Mouse (Mus musculus) hindbrain, embryonic 15.5 days (tissue): Measurements from ENCODE around the gene 1810009A15Rik. TPM values are rescaled to one million over a fixed set of nuclear protein-coding genes. Genes with fewer than 3 reads are reported as not detected.

Experiments
- ATAC-seq: fragments of 200-750 bp; cut with Nextera tagmentation; 2 replicates; pipeline ENCODE4 v1.8.0; 2017; ENCODE audit warnings: low read depth, moderate number of reproducible peaks, moderate TSS enrichment; ENCODE audit not compliant: low FRiP score
- H3K27ac ChIP-seq: fragments of 300-500 bp; sonication (generic); replicated peaks from 2 replicates; pipeline ENCODE4 v1.5.1; 2015; ENCODE audit warnings: mild to moderate bottlenecking, inconsistent platforms
- H3K27me3 ChIP-seq: fragments of 300-500 bp; sonication (generic); 2 replicates; pipeline ENCODE4 v1.6.1; 2015; ENCODE audit warnings: control low read depth, inconsistent platforms
- H3K36me3 ChIP-seq: fragments of 300-500 bp; sonication (generic); 2 replicates; pipeline ENCODE4 v1.6.1; 2015; ENCODE audit warnings: control low read depth, inconsistent platforms
- H3K4me1 ChIP-seq: fragments of 300-500 bp; sonication (generic); replicated peaks from 2 replicates; pipeline ENCODE4 v1.6.1; 2015; ENCODE audit warnings: control low read depth, inconsistent platforms
- H3K4me2 ChIP-seq: fragments of 300-500 bp; sonication (generic); 2 replicates; pipeline ENCODE4 v1.6.1; 2015; ENCODE audit warnings: moderate library complexity, mild to moderate bottlenecking, inconsistent platforms
- H3K4me3 ChIP-seq: fragments of 300-500 bp; sonication (generic); 2 replicates; pipeline ENCODE4 v1.5.1; 2015; ENCODE audit warnings: mild to moderate bottlenecking, inconsistent platforms
- H3K9ac ChIP-seq: fragments of 300-500 bp; sonication (generic); 2 replicates; pipeline ENCODE4 v1.6.1; 2015; ENCODE audit warnings: inconsistent platforms
- H3K9me3 ChIP-seq: fragments of 300-500 bp; sonication (generic); 2 replicates; pipeline ENCODE4 v1.6.1; 2016; ENCODE audit warnings: control low read depth, inconsistent platforms
- WGBS: fragments of 180-500 bp; shearing (Covaris S2); methylation state at CpG from one replicate; pipeline ENCODE4 v1.1.7; 2015; 5-methylcytosine and 5-hydroxymethylcytosine counted together
- polyA plus RNA-seq: library from polyadenylated mRNA; unstranded; fragments of >200 nt; fragmentation: Nextera tagmentation; extraction: Ambion mirVana; gene quantifications from 2 replicates; pipeline ENCODE4 v1.2.1, GENCODE M21; 2015

1810009A15Rik gene
- polyA plus RNA-seq, 1 experiment from 2014 or later, result 45.3 TPM

- H3K36me3 ChIP-seq, result peaks cover 58% of the 10 kb centered on the region
- no peaks in the 10 kb centered on the region for H3K27me3 ChIP-seq
- H3K4me2 ChIP-seq, result no peak overlapping the region
- no peak overlapping the region for H3K9ac ChIP-seq
- H3K27ac ChIP-seq, result no peak overlapping the region
- no peak overlapping the region for H3K4me3 ChIP-seq
- no peak for ATAC-seq
- H3K4me1 ChIP-seq, result peaks cover 11% of the 10 kb centered on the region
- H3K9me3 ChIP-seq, result no peaks in the 10 kb centered on the region
- 96% methylated on average over 5 of the region's 5 CpGs for WGBS
These were observed 14.8 kb downstream of the 1810009A15Rik start for GRCm38 (mm10) chr19:8903412-8903811.

- no peaks in the 10 kb centered on the region for H3K9me3 ChIP-seq
- no peaks in the 10 kb centered on the region for H3K27me3 ChIP-seq
- H3K9ac ChIP-seq, result no peak overlapping the region
- no peak for ATAC-seq
- H3K27ac ChIP-seq, result no peak overlapping the region
- no peak overlapping the region for H3K4me3 ChIP-seq
- no peaks in the 10 kb centered on the region for H3K4me1 ChIP-seq
- peaks cover 92% of the 10 kb centered on the region for H3K36me3 ChIP-seq
- WGBS, result 90% methylated on average over 6 of the region's 6 CpGs
- no peak overlapping the region for H3K4me2 ChIP-seq
These were observed 19.9 kb downstream of the 1810009A15Rik start for GRCm38 (mm10) chr19:8908531-8908930.

DNA sequence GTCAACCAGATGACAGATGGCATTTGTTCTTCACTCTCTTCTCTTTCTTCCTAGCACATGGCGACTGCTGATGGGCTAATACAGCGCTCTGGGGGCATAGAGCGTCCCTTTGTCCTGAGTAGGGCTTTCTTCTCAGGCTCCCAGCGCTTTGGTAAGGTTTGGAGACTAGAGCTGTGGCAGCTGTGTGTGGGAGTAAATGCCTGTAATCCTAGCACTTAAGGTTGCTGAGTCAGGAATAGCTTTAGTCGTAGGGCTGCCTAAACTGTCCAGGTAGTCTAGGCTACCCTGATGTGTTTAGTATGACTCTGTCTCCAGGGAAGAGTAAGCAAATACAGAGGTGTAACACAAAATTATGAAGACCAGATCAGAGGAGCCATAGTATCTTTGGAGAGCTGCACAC, 23.2 kb downstream of the 1810009A15Rik start:
- Histone ChIP-seq H3K27ac (no peak overlapping the region), H3K4me2 (no peak overlapping the region), H3K9ac (no peak overlapping the region), H3K4me1 (no peaks in the 10 kb centered on the region), H3K27me3 (no peaks in the 10 kb centered on the region), H3K4me3 (no peak overlapping the region), H3K36me3 (peaks cover 99% of the 10 kb centered on the region), H3K9me3 (no peaks in the 10 kb centered on the region)
- no peak for ATAC-seq
- 94% methylated on average over 5 of the region's 5 CpGs for WGBS

DNA sequence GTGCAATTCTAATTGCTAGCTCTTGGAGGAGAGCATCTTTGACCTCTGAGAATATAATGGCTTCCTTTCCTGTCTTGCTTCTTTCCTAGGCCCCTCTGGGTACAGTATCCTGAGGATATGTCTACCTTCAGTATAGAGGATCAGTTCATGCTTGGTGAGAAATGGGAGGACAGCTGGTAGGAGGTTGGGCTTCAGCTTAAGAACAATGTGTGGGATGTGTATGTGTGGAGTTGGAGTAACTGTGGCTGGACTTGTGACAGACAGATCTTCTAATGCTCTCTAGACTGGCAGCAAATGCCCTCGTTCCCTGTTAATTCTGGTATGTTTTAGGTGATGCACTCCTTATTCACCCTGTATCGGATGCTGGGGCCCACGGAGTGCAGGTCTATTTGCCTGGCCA, 25.6 kb downstream of the 1810009A15Rik start:
- H3K9me3 ChIP-seq, result no peaks in the 10 kb centered on the region
- no peaks in the 10 kb centered on the region for H3K4me1 ChIP-seq
- 97% methylated on average over 3 of the region's 3 CpGs for WGBS

DNA sequence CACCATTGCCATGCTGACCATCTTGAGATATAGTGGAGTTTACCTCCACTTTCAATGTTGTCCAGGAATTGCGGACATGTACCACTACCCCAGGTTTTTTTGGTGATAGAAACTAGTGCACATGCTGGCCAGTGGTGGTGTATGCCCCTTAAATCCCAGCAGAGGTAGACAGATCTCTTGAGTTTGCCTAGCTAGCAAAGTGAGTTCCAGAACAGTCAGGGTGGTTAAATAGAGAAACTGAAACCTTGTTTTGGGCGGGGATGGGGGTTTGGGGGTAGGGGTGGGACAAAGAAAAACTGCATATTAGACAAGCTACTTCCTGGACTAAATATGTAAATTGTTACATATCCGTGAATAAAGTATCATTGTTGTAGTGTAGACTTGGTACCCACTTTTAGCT, 30.3 kb downstream of the 1810009A15Rik start:
- Histone ChIP-seq H3K4me1 (peaks cover 21% of the 10 kb centered on the region), H3K4me2 (no peak overlapping the region), H3K4me3 (no peak overlapping the region), H3K9me3 (no peaks in the 10 kb centered on the region), H3K9ac (no peak overlapping the region), H3K27me3 (no peaks in the 10 kb centered on the region), H3K27ac (no peak overlapping the region), H3K36me3 (peaks cover 30% of the 10 kb centered on the region)
- 96% methylated on average over 3 of the region's 3 CpGs for WGBS
- no peak for ATAC-seq

More for the DNA sequence above, 25.6 kb downstream of the 1810009A15Rik start:
- no peaks in the 10 kb centered on the region for H3K27me3 ChIP-seq
- H3K9ac ChIP-seq, result no peak overlapping the region
- H3K27ac ChIP-seq, result no peak overlapping the region
- no peak overlapping the region for H3K4me2 ChIP-seq
- H3K4me3 ChIP-seq, result no peak overlapping the region
- peaks cover 78% of the 10 kb centered on the region for H3K36me3 ChIP-seq
- ATAC-seq, result no peak

- peak overlapping the region; percentile 82 for H3K9ac ChIP-seq
- no peaks in the 10 kb centered on the region for H3K27me3 ChIP-seq
- H3K9me3 ChIP-seq, result no peaks in the 10 kb centered on the region
- H3K4me3 ChIP-seq, result peak overlapping the region; percentile 99
- H3K36me3 ChIP-seq, result peaks cover 24% of the 10 kb centered on the region
- ATAC-seq, result no peak
- peaks cover 21% of the 10 kb centered on the region for H3K4me1 ChIP-seq
- peak overlapping the region; percentile 83 for H3K4me2 ChIP-seq
- H3K27ac ChIP-seq, result peak overlapping the region; percentile 93
- WGBS, result 75% methylated on average over 6 of the region's 6 CpGs
These were observed 31.0 kb downstream of the 1810009A15Rik start for GRCm38 (mm10) chr19:8919684-8920072.

DNA sequence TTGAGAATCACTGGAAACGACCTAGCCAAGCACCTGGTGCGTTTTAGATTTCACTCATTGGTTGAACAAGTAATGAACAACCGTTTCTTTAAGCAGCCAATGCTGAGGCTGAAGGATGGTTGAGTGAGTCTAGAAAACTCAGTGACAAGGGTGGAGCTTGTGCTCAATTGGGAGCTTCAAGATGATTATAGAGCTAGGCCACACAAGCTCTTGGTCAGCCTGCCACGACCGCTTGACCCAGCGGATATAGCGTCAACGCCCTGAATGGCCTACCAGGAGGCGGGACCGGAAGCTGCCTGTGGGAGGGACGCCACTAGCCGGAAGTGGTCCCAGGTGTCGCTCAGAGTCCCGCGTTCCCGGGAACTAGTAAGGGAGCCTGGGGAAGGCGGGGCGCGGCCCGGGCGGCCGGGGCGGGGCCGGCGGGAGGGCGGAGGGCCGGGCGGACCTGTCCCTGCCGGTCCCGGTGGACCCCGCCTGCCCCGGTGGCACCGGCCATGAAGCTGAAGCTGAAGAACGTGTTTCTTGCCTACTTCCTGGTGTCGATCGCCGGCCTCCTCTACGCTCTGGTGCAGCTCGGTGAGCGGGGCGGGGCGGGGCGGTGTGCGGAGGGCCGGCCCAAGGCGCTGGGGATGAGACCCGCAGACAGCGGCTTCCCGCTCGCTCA, 31.6 kb downstream of the 1810009A15Rik start, which contains the start of gene B3gat3:
B3gat3 (plus strand) TSS at position 302 of the 664 bp plus-strand sequence.
- WGBS, result 2% methylated on average over 43 of the region's 50 CpGs
- peak within 1 kb of the TSS; percentile 83 for H3K4me2 ChIP-seq
- H3K4me3 ChIP-seq, result peak within 1 kb of the TSS; percentile 99
- peak; percentile 98 for ATAC-seq
- peaks cover 18% of the 10 kb centered on the region for H3K36me3 ChIP-seq
- peak within 1 kb of the TSS; percentile 82 for H3K9ac ChIP-seq
- peak within 1 kb of the TSS; percentile 93 for H3K27ac ChIP-seq
- H3K9me3 ChIP-seq, result no peaks in the 10 kb centered on the region
- no peaks in the 10 kb centered on the region for H3K27me3 ChIP-seq
- H3K4me1 ChIP-seq, result peaks cover 21% of the 10 kb centered on the region

GRCm38 (mm10) chr19:8920836-8921291, 32.2 kb downstream of the 1810009A15Rik start:
- Histone ChIP-seq H3K36me3 (peaks cover 15% of the 10 kb centered on the region), H3K4me1 (peaks cover 21% of the 10 kb centered on the region), H3K4me3 (peak overlapping the region; percentile 99), H3K9me3 (no peaks in the 10 kb centered on the region), H3K27me3 (no peaks in the 10 kb centered on the region), H3K27ac (peak overlapping the region; percentile 93), H3K4me2 (peak overlapping the region; percentile 83), H3K9ac (peak overlapping the region; percentile 82)
- ATAC-seq, result no peak
- WGBS, result 2% methylated on average over 6 of the region's 6 CpGs

DNA sequence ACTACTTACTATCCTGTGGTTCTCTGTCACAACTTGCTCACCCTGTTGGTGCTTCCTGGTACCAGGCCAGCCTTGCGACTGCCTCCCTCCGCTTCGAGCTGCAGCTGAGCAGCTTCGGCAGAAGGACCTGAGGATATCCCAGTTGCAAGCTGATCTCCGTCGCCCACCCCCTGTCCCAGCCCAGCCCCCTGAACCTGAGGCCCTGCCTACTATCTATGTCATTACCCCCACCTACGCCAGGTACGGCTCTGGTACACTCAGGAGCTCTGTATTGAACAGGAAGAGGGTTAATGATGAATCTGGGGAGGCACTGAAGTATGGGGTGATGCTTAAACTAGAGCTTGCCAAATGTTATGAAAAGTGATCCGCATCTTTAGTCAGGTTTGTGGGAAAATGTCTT, 33.1 kb downstream of the 1810009A15Rik start:
- Histone ChIP-seq H3K9ac (no peak overlapping the region), H3K4me1 (peaks cover 21% of the 10 kb centered on the region), H3K9me3 (no peaks in the 10 kb centered on the region), H3K27ac (no peak overlapping the region), H3K4me3 (peak overlapping the region; percentile 99; the same call in 1 of the 2 replicates), H3K4me2 (peak overlapping the region; percentile 83), H3K27me3 (no peaks in the 10 kb centered on the region), H3K36me3 (peaks cover 10% of the 10 kb centered on the region)
- no peak for ATAC-seq
- WGBS, result 86% methylated on average over 9 of the region's 9 CpGs

GRCm38 (mm10) chr19:8926766-8927165, 38.1 kb downstream of the 1810009A15Rik start:
- Histone ChIP-seq H3K4me2 (no peak overlapping the region), H3K36me3 (peaks cover 19% of the 10 kb centered on the region), H3K27ac (no peak overlapping the region), H3K27me3 (no peaks in the 10 kb centered on the region; the same call in 1 of the 2 replicates), H3K4me1 (peaks cover 23% of the 10 kb centered on the region), H3K9ac (no peak overlapping the region), H3K9me3 (no peaks in the 10 kb centered on the region), H3K4me3 (no peak overlapping the region)
- ATAC-seq, result no peak
- WGBS, result 90% methylated on average over 2 of the region's 2 CpGs

GRCm38 (mm10) chr19:8927891-8928525, 39.4 kb downstream of the 1810009A15Rik start:
- WGBS, result 90% methylated on average over 12 of the region's 12 CpGs
- Histone ChIP-seq H3K9ac (no peak overlapping the region), H3K27ac (no peak overlapping the region)

GRCm38 (mm10) chr19:8928689-8929223, 40.1 kb downstream of the 1810009A15Rik start:
- peak; percentile 40 for ATAC-seq
- 17% methylated on average over 16 of the region's 16 CpGs for WGBS
- Histone ChIP-seq H3K9ac (peak overlapping the region; percentile 53), H3K27me3 (no peaks in the 10 kb centered on the region; the same call in 1 of the 2 replicates), H3K36me3 (peaks cover 19% of the 10 kb centered on the region), H3K9me3 (no peaks in the 10 kb centered on the region), H3K27ac (peak overlapping the region; percentile 61; the same call in 1 of the 2 replicates), H3K4me3 (peak overlapping the region; percentile 57), H3K4me1 (peaks cover 18% of the 10 kb centered on the region), H3K4me2 (peak overlapping the region; percentile 78)

More at GRCm38 (mm10) chr19:8927891-8928525, 39.4 kb downstream of the 1810009A15Rik start:
- Histone ChIP-seq H3K4me1 (peaks cover 20% of the 10 kb centered on the region), H3K4me3 (no peak overlapping the region), H3K27me3 (no peaks in the 10 kb centered on the region; the same call in 1 of the 2 replicates), H3K4me2 (no peak overlapping the region), H3K9me3 (no peaks in the 10 kb centered on the region), H3K36me3 (peaks cover 19% of the 10 kb centered on the region)
- ATAC-seq, result no peak
